Mouse (Mus musculus): Measurements from ENCODE around the gene Cacng7.
"Not testable (repeated sequence)": the region's sequence is repeated elsewhere in the genome, so short reads cannot be mapped to it uniquely, and the experiment has no call there.

- not testable (repeated sequence) for TF ChIP-seq EP300, CTCF (IDR thresholded peaks at IDR 0.05; ENCODE audit: low read depth)
Measured at GRCm38 (mm10) chr7:3398363-3398762, 65.6 kb downstream of the Cacng7 start.
